Mouse (Mus musculus) lung, adult 2 months (tissue): ENCODE measurements at regions not wholly inside any gene's neighbourhood (a gene's known extent, or its start where the extent isn't known, plus 50 kb on each side); places are given as distances from the start of the nearest gene placed in this dataset.

Experiments
- CTCF ChIP-seq: fragments of 200-500 bp; IDR thresholded peaks from 2 replicates; pipeline ENCODE4 v1.5.1; 2011; ENCODE audit warnings: mild to moderate bottlenecking, low read length, control low read depth; ENCODE audit not compliant: insufficient read depth
- POLR2A ChIP-seq: fragments of 200-500 bp; IDR thresholded peaks from 2 replicates; pipeline ENCODE4 v1.6.1; 2011; ENCODE audit warnings: low read depth, mild to moderate bottlenecking, control low read depth, low read length, borderline replicate concordance; ENCODE audit errors: extremely low read depth

GRCm38 (mm10) chr4:8955306-8955705, 716.5 kb upstream of the Car8 start:
- no peak for TF ChIP-seq CTCF
- TF ChIP-seq POLR2A: no peak
